Mouse (Mus musculus): ENCODE results near the gene Cab39l. TPM values are rescaled to one million over a fixed set of nuclear protein-coding genes. Genes with fewer than 3 reads are reported as not detected.

Gene Cab39l
- total and polyA plus RNA-seq, 2 experiments from 2014 or later = 7.1 to 12.9 TPM

GRCm38 (mm10) chr14:59422912-59423663 is 17.7 kb upstream of the Cab39l start:
- ATAC-seq (ENCODE audit: insufficient read depth, low read depth) = no peak
- no peaks in the 10 kb centered on the region for H3K27me3 ChIP-seq (ENCODE audit: control insufficient read depth, insufficient read depth, low read length)
- no peak overlapping the region for H3K27ac ChIP-seq (ENCODE audit: low read depth)
- no peak for DNase-seq (ENCODE audit: low spot score)
- H3K4me2 ChIP-seq (ENCODE audit: low read depth, low read length) = no peak overlapping the region
- H3K36me3 ChIP-seq (replicated peaks; ENCODE audit: control insufficient read depth, insufficient read depth, low read length) = no peaks in the 10 kb centered on the region
- no peak overlapping the region for H3K4me3 ChIP-seq (ENCODE audit: low read depth, low read length)
- TF ChIP-seq CTCF (IDR thresholded peaks at IDR 0.05; ENCODE audit: low read depth) (no peak), EP300 (IDR thresholded peaks at IDR 0.05; ENCODE audit: low read depth) (no peak)
- H3K9me3 ChIP-seq (replicated peaks; ENCODE audit: control insufficient read depth, low read length) = no peaks in the 10 kb centered on the region
- 88% methylated on average over 11 of the region's 11 CpGs for WGBS
- 0 out of 2 replicates have a peak, but pooled peaks cover 4% of the 10 kb centered on the region for H3K4me1 ChIP-seq (ENCODE audit: control insufficient read depth, insufficient read depth)
- H3K9ac ChIP-seq (replicated peaks; ENCODE audit: low read depth, low read length) = no peak overlapping the region

DNA sequence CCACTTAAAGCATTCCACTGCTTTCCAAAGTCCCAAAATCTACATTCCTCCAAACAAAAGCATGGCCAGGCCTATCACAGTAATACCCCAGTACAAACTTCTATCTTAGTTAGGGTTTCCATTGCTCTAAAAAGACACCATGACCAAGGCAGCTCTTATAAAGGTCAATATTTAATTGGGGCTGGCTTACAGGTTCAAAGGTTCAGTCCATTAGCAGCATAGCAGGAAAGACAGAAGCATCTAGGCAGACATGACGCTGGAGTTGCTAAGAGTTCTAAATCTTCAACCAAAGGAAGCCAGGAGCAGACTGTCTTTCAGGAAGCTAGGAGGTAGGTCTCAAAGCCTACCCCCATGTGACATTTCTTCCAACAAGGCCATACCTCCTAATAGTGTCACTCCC is 10.2 kb upstream of the Cab39l start:
- DNase-seq (ENCODE audit: low spot score) = no peak
- no peaks in the 10 kb centered on the region for H3K4me1 ChIP-seq (ENCODE audit: control insufficient read depth, insufficient read depth)
- no peak overlapping the region for H3K9ac ChIP-seq (replicated peaks; ENCODE audit: low read depth, low read length)
- no peak overlapping the region for H3K4me3 ChIP-seq (ENCODE audit: low read depth, low read length)
- no peak overlapping the region for H3K27ac ChIP-seq (ENCODE audit: low read depth)
- H3K27me3 ChIP-seq (ENCODE audit: control insufficient read depth, insufficient read depth, low read length) = no peaks in the 10 kb centered on the region
- ATAC-seq (ENCODE audit: insufficient read depth, low read depth) = no peak
- TF ChIP-seq CTCF (IDR thresholded peaks at IDR 0.05; ENCODE audit: low read depth) = no peak
- no peak for TF ChIP-seq EP300 (IDR thresholded peaks at IDR 0.05; ENCODE audit: low read depth)
- WGBS = 90% methylated on average over 1 of the region's 1 CpGs
- no peaks in the 10 kb centered on the region for H3K9me3 ChIP-seq (replicated peaks; ENCODE audit: control insufficient read depth, low read length)
- no peak overlapping the region for H3K4me2 ChIP-seq (ENCODE audit: low read depth, low read length)
- no peaks in the 10 kb centered on the region for H3K36me3 ChIP-seq (replicated peaks; ENCODE audit: control insufficient read depth, insufficient read depth, low read length)

GRCm38 (mm10) chr14:59433902-59434301 is 6.9 kb upstream of the Cab39l start:
- DNase-seq (ENCODE audit: low spot score) (no peak), ATAC-seq (ENCODE audit: insufficient read depth, low read depth) (no peak)
- H3K4me2 ChIP-seq (ENCODE audit: low read depth, low read length) = no peak overlapping the region
- H3K27ac ChIP-seq (ENCODE audit: low read depth) = no peak overlapping the region
- TF ChIP-seq CTCF (IDR thresholded peaks at IDR 0.05; ENCODE audit: low read depth) = no peak
- no peak for TF ChIP-seq EP300 (IDR thresholded peaks at IDR 0.05; ENCODE audit: low read depth)
- no peaks in the 10 kb centered on the region for H3K27me3 ChIP-seq (ENCODE audit: control insufficient read depth, insufficient read depth, low read length)
- no peak overlapping the region for H3K9ac ChIP-seq (replicated peaks; ENCODE audit: low read depth, low read length)
- no peaks in the 10 kb centered on the region for H3K9me3 ChIP-seq (replicated peaks; ENCODE audit: control insufficient read depth, low read length)
- no peak overlapping the region for H3K4me3 ChIP-seq (ENCODE audit: low read depth, low read length)
- WGBS = 53% methylated on average over 2 of the region's 2 CpGs
- H3K4me1 ChIP-seq (ENCODE audit: control insufficient read depth, insufficient read depth) = no peaks in the 10 kb centered on the region
- peaks cover 4% of the 10 kb centered on the region; the same call in 1 of the 2 replicates for H3K36me3 ChIP-seq (replicated peaks; ENCODE audit: control insufficient read depth, insufficient read depth, low read length)

GRCm38 (mm10) chr14:59435206-59435605 is 5.6 kb upstream of the Cab39l start:
- H3K27me3 ChIP-seq (ENCODE audit: control insufficient read depth, insufficient read depth, low read length) = no peaks in the 10 kb centered on the region
- no peak overlapping the region for H3K4me2 ChIP-seq (ENCODE audit: low read depth, low read length)
- peaks cover 4% of the 10 kb centered on the region; the same call in 1 of the 2 replicates for H3K36me3 ChIP-seq (replicated peaks; ENCODE audit: control insufficient read depth, insufficient read depth, low read length)
- H3K9ac ChIP-seq (replicated peaks; ENCODE audit: low read depth, low read length) = no peak overlapping the region
- no peaks in the 10 kb centered on the region for H3K9me3 ChIP-seq (replicated peaks; ENCODE audit: control insufficient read depth, low read length)
- peaks cover 4% of the 10 kb centered on the region; the same call in 1 of the 2 replicates for H3K4me1 ChIP-seq (ENCODE audit: control insufficient read depth, insufficient read depth)
- H3K4me3 ChIP-seq (ENCODE audit: low read depth, low read length) = no peak overlapping the region
- H3K27ac ChIP-seq (ENCODE audit: low read depth) = no peak overlapping the region
- no peak for ATAC-seq (ENCODE audit: insufficient read depth, low read depth)
- no peak for DNase-seq (ENCODE audit: low spot score)
- no peak for TF ChIP-seq CTCF (IDR thresholded peaks at IDR 0.05; ENCODE audit: low read depth)
- no peak for TF ChIP-seq EP300 (IDR thresholded peaks at IDR 0.05; ENCODE audit: low read depth)

- H3K9ac ChIP-seq (replicated peaks; ENCODE audit: low read depth, low read length) = no peak overlapping the region
- no peaks in the 10 kb centered on the region for H3K9me3 ChIP-seq (replicated peaks; ENCODE audit: control insufficient read depth, low read length)
- H3K4me2 ChIP-seq (ENCODE audit: low read depth, low read length) = no peak overlapping the region
- no peak overlapping the region for H3K27ac ChIP-seq (ENCODE audit: low read depth)
- no peak overlapping the region for H3K4me3 ChIP-seq (ENCODE audit: low read depth, low read length)
- H3K36me3 ChIP-seq (replicated peaks; ENCODE audit: control insufficient read depth, insufficient read depth, low read length) = peaks cover 4% of the 10 kb centered on the region; the same call in 1 of the 2 replicates
- ATAC-seq (ENCODE audit: insufficient read depth, low read depth) (no peak), DNase-seq (ENCODE audit: low spot score) (no peak)
- no peaks in the 10 kb centered on the region for H3K27me3 ChIP-seq (ENCODE audit: control insufficient read depth, insufficient read depth, low read length)
- peaks cover 4% of the 10 kb centered on the region; the same call in 1 of the 2 replicates for H3K4me1 ChIP-seq (ENCODE audit: control insufficient read depth, insufficient read depth)
- TF ChIP-seq CTCF (IDR thresholded peaks at IDR 0.05; ENCODE audit: low read depth) = no peak
- WGBS = 89% methylated on average over 3 of the region's 3 CpGs
Observed at GRCm38 (mm10) chr14:59437398-59437797, 3.4 kb upstream of the Cab39l start.

DNA sequence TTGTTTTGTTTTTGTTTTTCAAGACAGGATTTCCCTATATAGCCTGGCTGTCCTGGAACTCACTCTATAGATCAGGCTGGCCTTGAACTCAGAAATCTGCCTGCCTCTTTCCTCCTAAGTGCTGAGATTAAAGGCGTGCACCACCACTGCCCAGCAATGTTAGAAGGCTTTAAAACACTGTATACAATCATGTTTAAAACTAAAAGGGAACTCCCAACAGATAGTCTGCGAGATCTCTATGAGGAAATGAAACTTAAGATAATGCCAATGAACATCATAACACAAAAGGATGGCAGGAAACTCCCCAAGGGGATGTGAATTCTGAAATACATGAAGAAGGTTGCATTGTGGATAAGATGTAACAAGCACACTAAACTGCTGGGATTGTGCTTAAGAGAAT is 2.3 kb upstream of the Cab39l start:
- Histone ChIP-seq H3K4me3 (ENCODE audit: low read depth, low read length) (no peak overlapping the region), H3K9me3 (replicated peaks; ENCODE audit: control insufficient read depth, low read length) (no peaks in the 10 kb centered on the region), H3K4me1 (ENCODE audit: control insufficient read depth, insufficient read depth) (peaks cover 4% of the 10 kb centered on the region; the same call in 1 of the 2 replicates), H3K9ac (replicated peaks; ENCODE audit: low read depth, low read length) (no peak overlapping the region), H3K27me3 (ENCODE audit: control insufficient read depth, insufficient read depth, low read length) (no peaks in the 10 kb centered on the region), H3K4me2 (ENCODE audit: low read depth, low read length) (no peak overlapping the region), H3K27ac (ENCODE audit: low read depth) (no peak overlapping the region), H3K36me3 (replicated peaks; ENCODE audit: control insufficient read depth, insufficient read depth, low read length) (peaks cover 4% of the 10 kb centered on the region; the same call in 1 of the 2 replicates)
- no peak for ATAC-seq (ENCODE audit: insufficient read depth, low read depth)
- WGBS = 76% methylated on average over 2 of the region's 2 CpGs
- TF ChIP-seq CTCF (IDR thresholded peaks at IDR 0.05; ENCODE audit: low read depth) (no peak), EP300 (IDR thresholded peaks at IDR 0.05; ENCODE audit: low read depth) (no peak)
- DNase-seq (ENCODE audit: low spot score) = no peak

All from heart, postnatal 0 days (tissue).